Mouse (Mus musculus) liver, embryonic 11.5 days (tissue): ENCODE measurements around the gene Pld5. TPM values are rescaled to one million over a fixed set of nuclear protein-coding genes. Genes with fewer than 3 reads are reported as not detected.

Experiments used
- ATAC-seq: fragments of 200-750 bp; cut with Nextera tagmentation; replicated peaks from 2 replicates; pipeline ENCODE4 v1.8.0; 2017; ENCODE audit warnings: moderate number of reproducible peaks, mild to moderate bottlenecking, moderate TSS enrichment, moderate library complexity; ENCODE audit not compliant: low FRiP score
- DNase-seq: peaks from one replicate; pipeline ENCODE4 v3.0.0-alpha.2; 2017; ENCODE audit warnings: low spot score
- H3K27ac ChIP-seq: fragments of 300-500 bp; sonication (generic); 2 replicates; pipeline ENCODE4 v1.5.1; 2014; ENCODE audit warnings: mild to moderate bottlenecking, low read depth, low read length, control low read depth
- H3K27me3 ChIP-seq: fragments of 300-500 bp; sonication (generic); replicated peaks from 2 replicates; pipeline ENCODE4 v1.6.1; 2014; ENCODE audit warnings: low read length, mixed read lengths; ENCODE audit not compliant: control insufficient read depth, insufficient read depth
- H3K36me3 ChIP-seq: fragments of 300-500 bp; sonication (generic); 2 replicates; pipeline ENCODE4 v1.6.1; 2014; ENCODE audit warnings: mild to moderate bottlenecking, low read length, moderate library complexity, mixed read lengths; ENCODE audit not compliant: control insufficient read depth, insufficient read depth
- H3K4me1 ChIP-seq: fragments of 300-500 bp; sonication (generic); replicated peaks from 2 replicates; pipeline ENCODE4 v1.6.1; 2014; ENCODE audit warnings: low read length, mixed read lengths; ENCODE audit not compliant: control insufficient read depth, insufficient read depth
- H3K4me2 ChIP-seq: fragments of 300-500 bp; sonication (generic); 2 replicates; pipeline ENCODE4 v1.6.1; 2014; ENCODE audit warnings: mild to moderate bottlenecking, control low read depth, moderate library complexity
- H3K4me3 ChIP-seq: fragments of 300-500 bp; sonication (generic); 2 replicates; pipeline ENCODE4 v1.5.1; 2014; ENCODE audit warnings: low read depth, low read length, control low read depth
- H3K9ac ChIP-seq: fragments of 300-500 bp; sonication (generic); 2 replicates; pipeline ENCODE4 v1.6.1; 2014; ENCODE audit warnings: low read depth, low read length, control low read depth
- H3K9me3 ChIP-seq: fragments of 300-500 bp; sonication (generic); 2 replicates; pipeline ENCODE4 v1.6.1; 2016; ENCODE audit warnings: low read length, inconsistent platforms, mixed read lengths; ENCODE audit not compliant: control insufficient read depth
- WGBS: fragments of 180-500 bp; shearing (Covaris S2); extraction: QIAGEN DNeasy Blood & Tissue Kit; methylation state at CpG from one replicate; pipeline ENCODE4 v1.1.7; 2014; 5-methylcytosine and 5-hydroxymethylcytosine counted together
- polyA plus RNA-seq: library from polyadenylated mRNA; unstranded; fragments of >200 nt; fragmentation: Nextera tagmentation; extraction: Ambion mirVana; gene quantifications from 2 replicates; pipeline ENCODE4 v1.2.1, GENCODE M21; 2014

Pld5 gene
- polyA plus RNA-seq, 1 experiment from 2014 or later: 0.37 TPM

DNA sequence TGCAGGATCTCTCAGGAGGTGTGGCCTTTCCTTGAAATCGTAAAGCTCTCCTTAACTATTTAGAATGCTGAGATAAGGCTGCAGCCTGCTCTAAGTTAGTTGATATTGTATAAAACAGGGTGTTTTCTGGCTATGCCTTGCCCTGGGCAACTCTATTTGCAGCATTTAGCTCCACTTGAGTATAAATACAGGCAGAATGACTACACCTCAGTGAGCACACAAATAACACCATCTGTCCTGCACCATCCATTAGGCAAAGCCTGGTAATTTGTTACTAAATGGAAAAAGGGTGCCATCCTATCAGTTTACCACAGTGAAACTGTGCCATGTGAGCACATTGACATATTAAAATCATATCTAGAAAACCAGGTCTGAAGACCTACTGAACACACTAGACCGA, 149.3 kb downstream of the Pld5 start:
- H3K4me1 ChIP-seq: no peaks in the 10 kb centered on the region
- no peak overlapping the region for H3K9ac ChIP-seq
- H3K36me3 ChIP-seq: no peaks in the 10 kb centered on the region
- no peak for ATAC-seq
- no peak for DNase-seq
- no peak overlapping the region for H3K4me2 ChIP-seq
- H3K9me3 ChIP-seq: no peaks in the 10 kb centered on the region
- no peaks in the 10 kb centered on the region for H3K27me3 ChIP-seq
- WGBS: 48% methylated on average over 2 of the region's 2 CpGs
- no peak overlapping the region for H3K27ac ChIP-seq
- no peak overlapping the region for H3K4me3 ChIP-seq

DNA sequence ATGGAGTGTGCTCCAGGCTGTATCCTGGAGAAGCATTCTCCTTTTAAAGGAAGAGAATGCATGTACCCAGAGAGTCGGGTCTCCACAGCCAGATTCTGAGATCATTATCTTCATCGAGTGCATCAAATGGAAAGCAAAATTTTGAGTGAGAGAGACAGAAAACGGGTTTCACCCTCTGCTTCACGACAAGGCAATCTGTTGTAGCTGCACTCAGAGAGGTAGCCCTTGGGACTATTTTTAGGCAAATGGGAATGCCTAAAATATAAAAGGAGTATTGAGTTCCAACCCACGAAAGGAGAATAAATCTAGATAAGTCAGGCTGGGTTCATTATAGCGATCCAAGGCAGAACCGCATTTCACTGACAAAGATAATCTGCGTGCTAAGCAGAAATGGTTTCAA, 150.7 kb downstream of the Pld5 start:
- Histone ChIP-seq H3K4me2 (no peak overlapping the region), H3K27me3 (no peaks in the 10 kb centered on the region), H3K4me3 (no peak overlapping the region), H3K4me1 (no peaks in the 10 kb centered on the region), H3K36me3 (no peaks in the 10 kb centered on the region), H3K9me3 (no peaks in the 10 kb centered on the region), H3K27ac (no peak overlapping the region), H3K9ac (no peak overlapping the region)
- ATAC-seq (no peak), DNase-seq (no peak)
- 71% methylated on average over 8 of the region's 8 CpGs for WGBS

DNA sequence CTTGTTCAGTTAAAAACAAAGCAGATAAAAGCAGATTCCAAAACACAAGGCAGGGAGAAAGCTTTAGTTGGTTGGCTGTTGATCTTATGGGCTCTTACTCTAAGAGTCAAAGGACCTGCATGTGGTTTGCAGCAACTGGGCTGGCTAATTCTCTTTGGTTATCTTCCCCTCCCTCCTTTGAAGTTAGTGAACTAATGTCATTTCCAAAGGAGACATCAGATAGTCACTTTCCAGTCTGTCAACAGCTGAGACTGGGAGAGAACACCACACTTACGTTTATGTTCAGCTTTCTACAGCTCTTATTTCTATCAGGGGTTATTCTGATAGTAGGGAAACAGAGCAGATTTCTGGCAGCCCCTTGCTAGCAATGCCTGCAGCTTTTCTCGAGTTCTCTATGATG, 151.3 kb downstream of the Pld5 start:
- Histone ChIP-seq H3K27me3 (no peaks in the 10 kb centered on the region), H3K4me3 (no peak overlapping the region), H3K4me2 (no peak overlapping the region), H3K9me3 (no peaks in the 10 kb centered on the region), H3K4me1 (no peaks in the 10 kb centered on the region), H3K27ac (no peak overlapping the region), H3K9ac (no peak overlapping the region), H3K36me3 (no peaks in the 10 kb centered on the region)
- DNase-seq: no peak
- ATAC-seq: no peak
- 42% methylated on average over 2 of the region's 2 CpGs for WGBS

DNA sequence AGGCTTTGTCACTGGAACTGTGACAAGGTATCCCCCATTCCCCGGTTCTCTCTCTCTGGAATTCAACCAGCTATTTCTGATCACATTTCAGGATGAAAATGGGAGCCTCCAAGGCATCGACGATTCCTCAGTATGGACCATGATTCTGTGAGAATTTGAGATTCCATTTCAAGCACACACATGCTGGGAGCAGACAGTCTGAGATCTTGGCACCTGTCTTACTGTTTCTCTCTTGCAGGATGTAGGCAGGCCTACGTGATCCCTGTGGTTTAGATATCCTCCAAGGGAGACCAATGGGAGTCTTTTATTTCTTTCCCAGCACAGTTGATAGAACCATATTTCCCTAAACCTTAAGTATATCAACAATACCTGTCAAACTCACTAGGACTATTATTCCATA, 159.5 kb downstream of the Pld5 start:
- DNase-seq (no peak), ATAC-seq (no peak)
- H3K9me3 ChIP-seq: no peaks in the 10 kb centered on the region
- no peaks in the 10 kb centered on the region for H3K36me3 ChIP-seq
- H3K4me1 ChIP-seq: no peaks in the 10 kb centered on the region
- no peak overlapping the region for H3K4me2 ChIP-seq
- 82% methylated on average over 4 of the region's 4 CpGs for WGBS
- H3K4me3 ChIP-seq: no peak overlapping the region
- no peak overlapping the region for H3K9ac ChIP-seq
- no peaks in the 10 kb centered on the region for H3K27me3 ChIP-seq
- H3K27ac ChIP-seq: no peak overlapping the region

DNA sequence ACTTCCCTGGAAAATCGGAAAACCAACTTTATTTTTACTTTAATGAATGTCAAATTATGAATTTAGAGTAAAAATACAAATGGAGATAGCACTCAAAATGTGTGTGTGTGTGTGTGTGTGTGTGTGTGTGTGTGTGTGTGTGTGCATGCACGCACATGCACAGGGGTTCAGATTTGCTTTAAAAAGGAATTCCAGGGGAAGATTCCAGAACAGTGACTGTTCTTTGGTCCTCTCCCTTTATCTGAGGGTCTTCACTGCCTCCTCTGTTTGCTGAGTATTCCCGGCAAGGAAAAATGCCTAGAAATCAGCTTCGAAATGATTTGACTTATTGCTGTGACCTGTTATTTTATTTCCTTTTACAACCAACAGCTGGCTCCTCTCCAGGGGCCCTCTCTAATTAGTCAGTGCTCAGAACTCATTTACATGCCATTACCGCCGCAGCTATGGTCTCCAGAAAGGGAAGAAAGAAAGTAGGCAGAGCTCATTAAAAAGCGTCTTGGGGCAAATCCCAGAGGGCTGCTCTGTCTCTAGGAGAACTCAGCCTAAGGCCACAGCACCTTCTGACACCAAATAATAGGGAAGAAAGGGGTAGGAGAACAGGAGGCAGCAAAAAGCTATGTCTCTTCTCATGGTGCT, 176.3 kb downstream of the Pld5 start:
- Histone ChIP-seq H3K9ac (no peak overlapping the region), H3K4me3 (no peak overlapping the region), H3K27ac (no peak overlapping the region), H3K9me3 (no peaks in the 10 kb centered on the region), H3K27me3 (no peaks in the 10 kb centered on the region), H3K4me1 (no peaks in the 10 kb centered on the region), H3K36me3 (no peaks in the 10 kb centered on the region), H3K4me2 (no peak overlapping the region)
- WGBS: 47% methylated on average over 7 of the region's 7 CpGs
- ATAC-seq (no peak), DNase-seq (no peak)

DNA sequence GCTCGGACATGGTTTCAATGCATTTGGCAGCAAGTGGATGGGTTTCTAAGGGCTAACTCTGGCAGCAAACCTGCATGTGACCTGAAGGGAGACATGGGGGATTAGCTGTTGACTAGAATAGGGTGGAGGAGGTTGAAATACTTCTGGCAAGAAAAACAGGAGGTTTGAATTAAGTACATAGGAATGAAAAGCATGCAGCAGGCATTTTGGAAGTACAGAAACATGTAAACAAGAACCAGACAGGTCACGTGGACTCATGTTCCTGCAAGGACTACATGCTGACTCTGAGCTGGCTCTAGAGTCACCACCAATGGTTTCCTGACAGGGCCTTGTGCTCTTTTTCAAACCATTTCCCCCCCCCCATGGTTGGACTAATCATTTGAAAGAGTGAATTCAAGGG, 183.0 kb downstream of the Pld5 start:
- Histone ChIP-seq H3K4me1 (no peaks in the 10 kb centered on the region), H3K4me3 (no peak overlapping the region), H3K36me3 (no peaks in the 10 kb centered on the region), H3K9me3 (no peaks in the 10 kb centered on the region), H3K27me3 (no peaks in the 10 kb centered on the region), H3K4me2 (no peak overlapping the region), H3K27ac (no peak overlapping the region), H3K9ac (no peak overlapping the region)
- DNase-seq: no peak
- WGBS: 71% methylated on average over 2 of the region's 2 CpGs
- ATAC-seq: no peak

DNA sequence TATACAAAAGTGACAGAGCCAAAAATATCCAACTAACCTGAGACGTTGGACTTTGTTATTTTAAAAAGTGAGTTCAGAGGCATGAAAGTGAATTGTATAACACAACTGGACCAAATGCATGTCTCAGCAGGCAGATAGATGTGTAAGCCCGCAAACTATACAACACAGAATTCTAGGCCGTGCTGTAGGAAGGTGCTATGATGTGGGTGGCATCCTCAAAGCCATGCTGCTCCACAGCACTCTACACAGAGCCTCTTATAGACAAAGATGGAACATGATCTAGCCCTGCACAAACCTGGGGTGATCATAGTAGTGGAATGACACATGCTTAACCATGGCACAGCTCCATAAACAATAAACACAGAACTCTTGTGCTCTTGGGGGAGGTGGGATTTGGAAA, 185.7 kb downstream of the Pld5 start:
- Histone ChIP-seq H3K27me3 (no peaks in the 10 kb centered on the region), H3K36me3 (no peaks in the 10 kb centered on the region), H3K4me2 (no peak overlapping the region), H3K4me1 (no peaks in the 10 kb centered on the region), H3K9ac (no peak overlapping the region), H3K9me3 (no peaks in the 10 kb centered on the region), H3K4me3 (no peak overlapping the region), H3K27ac (no peak overlapping the region)
- DNase-seq (no peak), ATAC-seq (no peak)
- 87% methylated on average over 3 of the region's 3 CpGs for WGBS

DNA sequence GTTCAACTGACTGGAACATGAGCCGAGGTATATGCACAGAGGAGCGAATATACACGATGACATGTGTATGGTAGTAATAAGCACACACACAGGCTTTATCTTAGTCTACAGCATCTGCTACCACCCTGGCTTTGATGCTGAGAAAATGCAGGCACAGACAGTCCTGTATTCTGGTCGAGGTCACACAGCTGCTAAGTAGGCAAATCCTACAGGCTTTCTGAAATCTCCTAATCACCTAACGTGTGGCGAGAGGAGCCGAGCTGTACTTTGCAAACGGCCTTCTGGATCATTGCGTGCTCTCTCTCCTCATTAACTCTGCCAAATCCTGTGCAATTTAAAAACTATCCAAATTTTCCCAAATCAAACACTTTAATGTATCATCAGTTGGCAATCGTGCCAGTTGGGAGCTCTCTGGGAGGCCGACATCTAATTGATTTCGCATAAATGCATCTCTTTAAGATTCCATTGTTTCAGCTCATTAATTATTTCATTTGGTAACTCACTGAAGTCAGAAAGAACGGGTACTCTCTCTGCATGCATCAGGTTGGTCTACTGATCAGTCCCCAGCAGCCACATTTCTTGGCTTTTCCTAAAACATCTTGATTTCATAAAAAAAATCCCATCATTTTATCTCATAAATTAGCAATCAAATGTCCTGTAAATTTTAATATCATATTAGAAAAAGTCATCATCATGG, 189.0 kb downstream of the Pld5 start:
- Histone ChIP-seq H3K4me1 (no peaks in the 10 kb centered on the region), H3K27ac (no peak overlapping the region), H3K9me3 (no peaks in the 10 kb centered on the region), H3K27me3 (no peaks in the 10 kb centered on the region), H3K4me2 (no peak overlapping the region), H3K9ac (no peak overlapping the region), H3K4me3 (no peak overlapping the region), H3K36me3 (no peaks in the 10 kb centered on the region)
- no peak for DNase-seq
- no peak for ATAC-seq
- WGBS: 76% methylated on average over 13 of the region's 13 CpGs

DNA sequence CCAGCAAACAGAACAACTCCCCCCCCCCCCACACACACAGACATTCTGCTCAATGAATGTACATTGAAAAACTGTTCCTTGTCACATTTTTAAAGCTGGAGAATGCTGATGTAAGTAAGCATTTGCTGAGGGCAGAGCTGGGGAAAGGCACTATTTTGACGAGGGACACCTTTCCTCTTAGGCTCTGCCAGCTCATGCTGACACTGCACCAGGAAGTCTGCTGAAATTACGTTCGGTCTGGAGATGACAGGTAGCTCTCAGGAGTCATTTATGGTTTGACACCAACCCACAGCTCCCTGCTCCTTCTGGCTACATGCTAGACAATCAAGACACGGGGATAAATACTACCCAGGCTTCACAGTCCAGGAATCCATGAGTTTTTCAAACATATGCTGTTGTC, 192.8 kb downstream of the Pld5 start:
- WGBS: 59% methylated on average over 4 of the region's 4 CpGs
- H3K4me1 ChIP-seq: no peaks in the 10 kb centered on the region
- no peak overlapping the region for H3K4me2 ChIP-seq

More for the DNA sequence above, 192.8 kb downstream of the Pld5 start:
- no peaks in the 10 kb centered on the region for H3K9me3 ChIP-seq
- H3K36me3 ChIP-seq: no peaks in the 10 kb centered on the region
- H3K4me3 ChIP-seq: no peak overlapping the region
- H3K27ac ChIP-seq: no peak overlapping the region
- DNase-seq: no peak
- no peak for ATAC-seq
- no peaks in the 10 kb centered on the region for H3K27me3 ChIP-seq
- no peak overlapping the region for H3K9ac ChIP-seq
